Mouse (Mus musculus): ENCODE measurements around the gene Lst1. TPM values are rescaled to one million over a fixed set of nuclear protein-coding genes. Genes with fewer than 3 reads are reported as not detected.
"Not testable (repeated sequence)": the region's sequence is repeated elsewhere in the genome, so short reads cannot be mapped to it uniquely, and the experiment has no call there.

The Lst1 gene
- total RNA-seq (2014; fragmentation: Nextera tagmentation): 81.9 and 91.5 TPM in 2 replicates
- total RNA-seq (2017): 391 and 521 TPM in 2 replicates
- 7.1 and 8.0 TPM in 2 replicates for polyA plus RNA-seq (2012)

- Histone ChIP-seq H3K4me1 (ENCODE audit: insufficient read depth, low read depth, low read length) (peaks cover 68% of the 10 kb centered on the region), H3K27me3 (ENCODE audit: insufficient read depth, low read length) (no peaks in the 10 kb centered on the region), H3K36me3 (replicated peaks) (peaks cover 15% of the 10 kb centered on the region), H3K4me3 (ENCODE audit: low read depth, low read length) (peak within 1 kb of the TSS; percentile 60), H3K9me3 (replicated peaks) (no peaks in the 10 kb centered on the region)
- TF ChIP-seq CTCF (IDR thresholded peaks at IDR 0.05; ENCODE audit: low read depth, low read length) (no peak), TAL1 (conservative IDR thresholded peaks at IDR 0.05; ENCODE audit: low read depth, low read length) (no peak), GATA2 (IDR thresholded peaks at IDR 0.05; ENCODE audit: borderline replicate concordance, low read depth, low read length) (no peak)
- ATAC-seq (ENCODE audit: extremely low read depth, insufficient number of reproducible peaks, low FRiP score, poor library complexity, severe bottlenecking) (0 out of 2 replicates have a peak, but pooled peaks have one; percentile 32), DNase-seq (ENCODE audit: low spot score) (no peak)
Measured at GRCm38 (mm10) chr17:35187959-35188610, at the start of gene Lst1. Gene Lst1 (minus strand): TSS chr17:35188439.

- Histone ChIP-seq H3K36me3 (replicated peaks) (peaks cover 51% of the 10 kb centered on the region), H3K9me3 (replicated peaks) (no peaks in the 10 kb centered on the region), H3K4me3 (ENCODE audit: low read depth, low read length) (no peak overlapping the region), H3K4me1 (ENCODE audit: insufficient read depth, low read depth, low read length) (peaks cover 60% of the 10 kb centered on the region), H3K27me3 (ENCODE audit: insufficient read depth, low read length) (no peaks in the 10 kb centered on the region)
- TF ChIP-seq CTCF (IDR thresholded peaks at IDR 0.05; ENCODE audit: low read depth, low read length): no peak
- no peak for TF ChIP-seq GATA1 (IDR thresholded peaks at IDR 0.05; ENCODE audit: borderline replicate concordance, low read length)
- TF ChIP-seq GATA2 (IDR thresholded peaks at IDR 0.05; ENCODE audit: borderline replicate concordance, low read depth, low read length): no peak
- TF ChIP-seq POLR2AphosphoS5 (IDR thresholded peaks at IDR 0.05; ENCODE audit: insufficient replicate concordance, low read depth, low read length): no peak
- no peak for TF ChIP-seq TAL1 (conservative IDR thresholded peaks at IDR 0.05; ENCODE audit: low read depth, low read length)
- DNase-seq (ENCODE audit: low spot score): no peak
- no peak for ATAC-seq (ENCODE audit: extremely low read depth, insufficient number of reproducible peaks, low FRiP score, poor library complexity, severe bottlenecking)
Measured at GRCm38 (mm10) chr17:35237504-35237903, 49.3 kb upstream of the Lst1 start.

- Histone ChIP-seq H3K4me1 (ENCODE audit: insufficient read depth, low read depth, low read length) (peaks cover 65% of the 10 kb centered on the region), H3K4me3 (ENCODE audit: low read depth, low read length) (no peak overlapping the region), H3K36me3 (replicated peaks) (peaks cover 54% of the 10 kb centered on the region), H3K27me3 (ENCODE audit: insufficient read depth, low read length) (no peaks in the 10 kb centered on the region), H3K9me3 (replicated peaks) (no peaks in the 10 kb centered on the region)
- TF ChIP-seq POLR2AphosphoS5 (IDR thresholded peaks at IDR 0.05; ENCODE audit: insufficient replicate concordance, low read depth, low read length): no peak
- no peak for TF ChIP-seq GATA1 (IDR thresholded peaks at IDR 0.05; ENCODE audit: borderline replicate concordance, low read length)
- TF ChIP-seq CTCF (IDR thresholded peaks at IDR 0.05; ENCODE audit: low read depth, low read length): no peak
- ATAC-seq (ENCODE audit: extremely low read depth, insufficient number of reproducible peaks, low FRiP score, poor library complexity, severe bottlenecking) (no peak), DNase-seq (ENCODE audit: low spot score) (no peak)
Measured at GRCm38 (mm10) chr17:35236996-35237395, 48.8 kb upstream of the Lst1 start.

DNA sequence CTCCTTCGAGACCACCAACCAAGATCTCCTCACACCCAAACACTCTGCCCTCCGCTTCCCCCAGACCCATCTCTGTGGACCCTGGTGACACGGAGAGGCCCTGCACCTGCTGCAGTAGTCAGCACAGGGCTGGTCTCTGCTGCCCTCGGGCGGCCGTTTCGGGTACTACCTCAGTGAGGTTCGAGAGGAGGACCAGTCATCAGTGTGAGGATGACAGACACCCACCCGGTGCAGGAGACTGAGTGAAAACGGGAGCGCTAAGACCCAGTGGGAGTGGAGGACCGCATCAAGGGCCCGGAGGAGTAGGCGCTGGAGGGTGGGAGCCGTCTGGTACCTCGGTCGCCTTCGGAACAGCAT, 48.1 kb upstream of the Lst1 start:
- ATAC-seq (ENCODE audit: extremely low read depth, insufficient number of reproducible peaks, low FRiP score, poor library complexity, severe bottlenecking) (peak; percentile 67), DNase-seq (ENCODE audit: low spot score) (peak; percentile 76)
- Histone ChIP-seq H3K27me3 (ENCODE audit: insufficient read depth, low read length) (no peaks in the 10 kb centered on the region), H3K9me3 (replicated peaks) (no peaks in the 10 kb centered on the region), H3K36me3 (replicated peaks) (peaks cover 60% of the 10 kb centered on the region), H3K4me3 (ENCODE audit: low read depth, low read length) (peak overlapping the region; percentile 86), H3K4me1 (ENCODE audit: insufficient read depth, low read depth, low read length) (peaks cover 71% of the 10 kb centered on the region)
- TF ChIP-seq TAL1 (conservative IDR thresholded peaks at IDR 0.05; ENCODE audit: low read depth, low read length): no peak
- no peak for TF ChIP-seq GATA2 (IDR thresholded peaks at IDR 0.05; ENCODE audit: borderline replicate concordance, low read depth, low read length)
- peak; percentile 92 for TF ChIP-seq CTCF (IDR thresholded peaks at IDR 0.05; ENCODE audit: low read depth, low read length)
- TF ChIP-seq POLR2AphosphoS5 (IDR thresholded peaks at IDR 0.05; ENCODE audit: insufficient replicate concordance, low read depth, low read length): no peak
- no peak for TF ChIP-seq GATA1 (IDR thresholded peaks at IDR 0.05; ENCODE audit: borderline replicate concordance, low read length)

DNA sequence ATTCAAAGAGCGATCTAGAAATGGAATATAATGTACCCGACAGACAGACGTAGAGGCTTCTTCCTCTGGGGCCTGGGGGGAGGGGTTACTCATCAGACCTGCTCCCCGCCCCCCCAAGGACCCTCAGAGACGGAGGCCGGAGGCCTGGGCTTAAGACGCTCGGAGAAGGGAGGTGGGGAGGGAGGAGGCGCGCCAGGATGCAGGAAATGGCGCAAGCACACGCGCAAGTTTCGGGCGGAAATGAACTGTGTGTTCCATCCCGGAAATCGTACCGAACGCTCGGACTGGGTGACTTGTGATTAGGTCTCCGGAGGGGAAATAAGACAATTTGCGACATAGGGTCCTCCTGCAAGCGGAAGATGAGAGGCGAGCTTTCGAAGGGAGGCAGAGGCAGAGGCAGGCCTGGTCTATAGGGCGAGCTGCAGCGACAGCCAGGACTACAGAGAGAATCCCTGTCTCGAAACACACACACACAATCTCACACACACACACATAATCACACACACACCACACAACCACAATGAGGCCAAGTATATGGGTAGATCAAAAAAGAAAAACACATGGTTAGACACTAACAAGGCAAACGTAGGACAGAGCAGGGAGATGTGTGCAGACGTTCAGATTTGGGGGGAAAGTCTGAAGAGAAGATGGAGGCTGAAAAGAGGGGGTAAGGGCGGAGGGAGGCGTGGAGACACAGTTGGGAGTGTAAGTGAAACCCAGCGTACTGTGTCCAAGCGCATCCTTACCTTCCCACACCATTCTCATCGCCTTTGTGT, 47.6 kb upstream of the Lst1 start, which contains the start of gene Nfkbil1:
Nfkbil1 (minus strand) TSS at position 179 of the 776 bp plus-strand sequence.
- no peaks in the 10 kb centered on the region for H3K27me3 ChIP-seq (ENCODE audit: insufficient read depth, low read length)
- H3K4me1 ChIP-seq (ENCODE audit: insufficient read depth, low read depth, low read length): peaks cover 72% of the 10 kb centered on the region
- peaks cover 66% of the 10 kb centered on the region for H3K36me3 ChIP-seq (replicated peaks)
- no peak for TF ChIP-seq POLR2AphosphoS5 (IDR thresholded peaks at IDR 0.05; ENCODE audit: insufficient replicate concordance, low read depth, low read length)
- TF ChIP-seq TAL1 (conservative IDR thresholded peaks at IDR 0.05; ENCODE audit: low read depth, low read length): no peak
- TF ChIP-seq CTCF (IDR thresholded peaks at IDR 0.05; ENCODE audit: low read depth, low read length): no peak
- no peak for TF ChIP-seq GATA2 (IDR thresholded peaks at IDR 0.05; ENCODE audit: borderline replicate concordance, low read depth, low read length)
- no peak for TF ChIP-seq GATA1 (IDR thresholded peaks at IDR 0.05; ENCODE audit: borderline replicate concordance, low read length)
- DNase-seq (ENCODE audit: low spot score) (peak; percentile 84), ATAC-seq (ENCODE audit: extremely low read depth, insufficient number of reproducible peaks, low FRiP score, poor library complexity, severe bottlenecking) (peak; percentile 79)
- H3K4me3 ChIP-seq (ENCODE audit: low read depth, low read length): peak within 1 kb of the TSS; percentile 86
- no peaks in the 10 kb centered on the region for H3K9me3 ChIP-seq (replicated peaks)

GRCm38 (mm10) chr17:35234903-35235302, 46.7 kb upstream of the Lst1 start:
- H3K36me3 ChIP-seq (replicated peaks): peaks cover 69% of the 10 kb centered on the region
- H3K4me1 ChIP-seq (ENCODE audit: insufficient read depth, low read depth, low read length): peaks cover 63% of the 10 kb centered on the region
- no peaks in the 10 kb centered on the region for H3K27me3 ChIP-seq (ENCODE audit: insufficient read depth, low read length)
- DNase-seq (ENCODE audit: low spot score) (no peak), ATAC-seq (ENCODE audit: extremely low read depth, insufficient number of reproducible peaks, low FRiP score, poor library complexity, severe bottlenecking) (no peak)
- H3K9me3 ChIP-seq (replicated peaks): no peaks in the 10 kb centered on the region
- TF ChIP-seq TAL1 (conservative IDR thresholded peaks at IDR 0.05; ENCODE audit: low read depth, low read length) (no peak), POLR2AphosphoS5 (IDR thresholded peaks at IDR 0.05; ENCODE audit: insufficient replicate concordance, low read depth, low read length) (no peak), GATA1 (IDR thresholded peaks at IDR 0.05; ENCODE audit: borderline replicate concordance, low read length) (no peak), GATA2 (IDR thresholded peaks at IDR 0.05; ENCODE audit: borderline replicate concordance, low read depth, low read length) (no peak), CTCF (IDR thresholded peaks at IDR 0.05; ENCODE audit: low read depth, low read length) (no peak)
- peak overlapping the region; percentile 86 for H3K4me3 ChIP-seq (ENCODE audit: low read depth, low read length)

DNA sequence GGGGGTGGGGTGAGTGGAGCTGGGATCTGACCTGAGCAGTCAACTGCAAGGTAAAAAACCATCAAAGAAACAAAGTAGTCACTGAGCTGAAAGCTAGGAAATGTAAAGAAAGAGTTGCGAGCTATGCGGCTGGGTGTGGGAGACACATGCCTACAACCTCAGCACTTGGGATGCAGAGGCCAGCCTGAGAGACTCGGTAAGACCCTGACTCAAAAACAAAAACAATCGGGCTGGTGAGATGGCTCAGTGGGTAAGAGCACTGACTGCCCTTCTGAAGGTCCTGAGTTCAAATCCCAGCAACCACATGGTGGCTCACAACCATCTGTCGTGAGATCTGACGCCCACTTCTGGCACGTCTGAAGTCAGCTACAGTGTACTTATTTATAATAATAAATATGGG, 45.9 kb upstream of the Lst1 start:
- Histone ChIP-seq H3K4me3 (ENCODE audit: low read depth, low read length) (peak overlapping the region; percentile 86; the same call in 1 of the 2 replicates), H3K4me1 (ENCODE audit: insufficient read depth, low read depth, low read length) (peaks cover 58% of the 10 kb centered on the region), H3K36me3 (replicated peaks) (peaks cover 75% of the 10 kb centered on the region)
- H3K9me3 ChIP-seq (replicated peaks); H3K27me3 ChIP-seq (ENCODE audit: insufficient read depth, low read length); DNase-seq (ENCODE audit: low spot score); ATAC-seq (ENCODE audit: extremely low read depth, insufficient number of reproducible peaks, low FRiP score, poor library complexity, severe bottlenecking): not testable (repeated sequence)

Data from G1E (cell line).